Mouse (Mus musculus) retina, postnatal 7 days (tissue): ENCODE results near the gene Slc34a2.

ENCODE experiments used
- DNase-seq: peaks from one replicate; pipeline ENCODE4 v3.0.0-alpha.2; 2012; ENCODE audit warnings: low read depth, low spot score

Slc34a2 gene

GRCm38 (mm10) chr5:53110225-53110624 lies 72.3 kb downstream of the Slc34a2 start:
- DNase-seq: no peak

- DNase-seq: no peak
Measured at GRCm38 (mm10) chr5:53111036-53111435, 73.2 kb downstream of the Slc34a2 start.

GRCm38 (mm10) chr5:53112942-53113341 lies 75.1 kb downstream of the Slc34a2 start:
- DNase-seq: no peak

- DNase-seq: no peak
Measured at GRCm38 (mm10) chr5:53114616-53115267, 76.9 kb downstream of the Slc34a2 start.

- no peak for DNase-seq
Measured at GRCm38 (mm10) chr5:53118212-53118611, 80.3 kb downstream of the Slc34a2 start.

- DNase-seq: no peak
Measured at GRCm38 (mm10) chr5:53119689-53120088, 81.8 kb downstream of the Slc34a2 start.
